Mouse (Mus musculus): ENCODE measurements around the gene Lhb. TPM values are rescaled to one million over a fixed set of nuclear protein-coding genes. Genes with fewer than 3 reads are reported as not detected.
"Not testable (repeated sequence)": the region's sequence is repeated elsewhere in the genome, so short reads cannot be mapped to it uniquely, and the experiment has no call there.

Gene Lhb
- total RNA-seq, 1 experiment: not detected

GRCm38 (mm10) chr7:45457204-45458060 lies 36.8 kb downstream of the Lhb start:
- peak overlapping the region in 1 of 2 experiments; percentile 75; a peak in 2 of 4 replicates for H3K4me3 ChIP-seq (ENCODE audit: insufficient read depth in 1 of 2, low read depth in 1 of 2, low read length in 2 of 2, poor library complexity in 1 of 2, severe bottlenecking in 1 of 2)
- in situ Hi-C loops (cut with MboI; ENCODE audit: low sequenced_read_pairs in 2 of 2, unreplicated experiment in 2 of 2): no loop called here
- peaks cover 39% of the 10 kb centered on the region for H3K36me3 ChIP-seq (ENCODE audit: control insufficient read depth, insufficient read depth, low read length, poor library complexity, severe bottlenecking)
- H3K4me1 ChIP-seq (ENCODE audit: control insufficient read depth in 2 of 2, insufficient read depth in 2 of 2, low read length in 2 of 2, poor library complexity in 1 of 2): peaks cover 0 to 16% of the 10 kb centered on the region in 2 experiments; a peak in 1 of 4 replicates
- H3K9ac ChIP-seq (ENCODE audit: insufficient read depth, low read depth, low read length, poor library complexity, severe bottlenecking): peak overlapping the region; percentile 79; the same call in 1 of the 2 replicates
- no peak overlapping the region for H3K27ac ChIP-seq (ENCODE audit: insufficient read depth, low read depth, low read length, poor library complexity, severe bottlenecking)
- TF ChIP-seq HCFC1 (IDR thresholded peaks at IDR 0.05; ENCODE audit: borderline replicate concordance, insufficient read depth, low read length): 0 out of 2 replicates have a peak, but pooled peaks have one; percentile 45
- TF ChIP-seq ZNF384 (IDR thresholded peaks at IDR 0.05; ENCODE audit: low read depth, low read length): no peak
- TF ChIP-seq CHD2 (IDR thresholded peaks at IDR 0.05; ENCODE audit: low read depth, low read length): peak; percentile 56; the same call in 1 of the 2 replicates
- TF ChIP-seq MAFK (IDR thresholded peaks at IDR 0.05; ENCODE audit: insufficient read depth, low read depth, low read length): peak; percentile 96
- no peak for TF ChIP-seq ZC3H11A (IDR thresholded peaks at IDR 0.05; ENCODE audit: borderline replicate concordance, low read depth, low read length)
- no peak for DNase-seq (ENCODE audit: low read depth, low spot score)
- no peaks in the 10 kb centered on the region for H3K9me3 ChIP-seq (ENCODE audit: control insufficient read depth, insufficient read depth, low read depth, low read length)

GRCm38 (mm10) chr7:45458748-45459563 lies 38.3 kb downstream of the Lhb start:
- peak overlapping the region; percentile 75 to 93 for H3K4me3 ChIP-seq (ENCODE audit: insufficient read depth in 1 of 2, low read depth in 1 of 2, low read length in 2 of 2, poor library complexity in 1 of 2, severe bottlenecking in 1 of 2)
- peaks cover 47% of the 10 kb centered on the region for H3K36me3 ChIP-seq (ENCODE audit: control insufficient read depth, insufficient read depth, low read length, poor library complexity, severe bottlenecking)
- H3K4me1 ChIP-seq (ENCODE audit: control insufficient read depth in 2 of 2, insufficient read depth in 2 of 2, low read length in 2 of 2, poor library complexity in 1 of 2): peaks cover 0 to 16% of the 10 kb centered on the region in 2 experiments; a peak in 1 of 4 replicates
- DNase-seq (ENCODE audit: low read depth, low spot score): no peak
- in situ Hi-C loops (cut with MboI; ENCODE audit: low sequenced_read_pairs in 2 of 2, unreplicated experiment in 2 of 2): no loop called here
- TF ChIP-seq MAFK (IDR thresholded peaks at IDR 0.05; ENCODE audit: insufficient read depth, low read depth, low read length): no peak
- TF ChIP-seq ZC3H11A (IDR thresholded peaks at IDR 0.05; ENCODE audit: borderline replicate concordance, low read depth, low read length): no peak
- TF ChIP-seq CHD2 (IDR thresholded peaks at IDR 0.05; ENCODE audit: low read depth, low read length): no peak
- no peak; the same call in 1 of the 2 replicates for TF ChIP-seq HCFC1 (IDR thresholded peaks at IDR 0.05; ENCODE audit: borderline replicate concordance, insufficient read depth, low read length)
- H3K9me3 ChIP-seq (ENCODE audit: control insufficient read depth, insufficient read depth, low read depth, low read length): no peaks in the 10 kb centered on the region
- H3K27ac ChIP-seq (ENCODE audit: insufficient read depth, low read depth, low read length, poor library complexity, severe bottlenecking): peak overlapping the region; percentile 57
- H3K9ac ChIP-seq (ENCODE audit: insufficient read depth, low read depth, low read length, poor library complexity, severe bottlenecking): peak overlapping the region; percentile 79

GRCm38 (mm10) chr7:45459564-45460140 lies 39.0 kb downstream of the Lhb start, which contains the start of gene Ftl1:
TSS of gene Ftl1 (minus strand) at chr7:45459884.
- TF ChIP-seq HCFC1 (IDR thresholded peaks at IDR 0.05; ENCODE audit: borderline replicate concordance, insufficient read depth, low read length): peak; percentile 50; the same call in 1 of the 2 replicates
- peak; percentile 52 for TF ChIP-seq CHD2 (IDR thresholded peaks at IDR 0.05; ENCODE audit: low read depth, low read length)
- peak within 1 kb of the TSS; percentile 75 to 93 for H3K4me3 ChIP-seq (ENCODE audit: insufficient read depth in 1 of 2, low read depth in 1 of 2, low read length in 2 of 2, poor library complexity in 1 of 2, severe bottlenecking in 1 of 2)
- H3K36me3 ChIP-seq (ENCODE audit: control insufficient read depth, insufficient read depth, low read length, poor library complexity, severe bottlenecking): peaks cover 47% of the 10 kb centered on the region
- peak within 1 kb of the TSS; percentile 80 for H3K9ac ChIP-seq (ENCODE audit: insufficient read depth, low read depth, low read length, poor library complexity, severe bottlenecking)
- peaks cover 0 to 16% of the 10 kb centered on the region in 2 experiments; a peak in 1 of 4 replicates for H3K4me1 ChIP-seq (ENCODE audit: control insufficient read depth in 2 of 2, insufficient read depth in 2 of 2, low read length in 2 of 2, poor library complexity in 1 of 2)
- H3K9me3 ChIP-seq (ENCODE audit: control insufficient read depth, insufficient read depth, low read depth, low read length); in situ Hi-C loops (cut with MboI; ENCODE audit: low sequenced_read_pairs in 2 of 2, unreplicated experiment in 2 of 2): not testable (repeated sequence)
- peak; percentile 97 for DNase-seq (ENCODE audit: low read depth, low spot score)
- peak within 1 kb of the TSS; percentile 99 for H3K27ac ChIP-seq (ENCODE audit: insufficient read depth, low read depth, low read length, poor library complexity, severe bottlenecking)

GRCm38 (mm10) chr7:45460377-45460776 lies 39.8 kb downstream of the Lhb start:
- H3K4me3 ChIP-seq (ENCODE audit: insufficient read depth in 1 of 2, low read depth in 1 of 2, low read length in 2 of 2, poor library complexity in 1 of 2, severe bottlenecking in 1 of 2): peak overlapping the region; percentile 58 to 71
- no peaks in the 10 kb centered on the region for H3K9me3 ChIP-seq (ENCODE audit: control insufficient read depth, insufficient read depth, low read depth, low read length)
- H3K27ac ChIP-seq (ENCODE audit: insufficient read depth, low read depth, low read length, poor library complexity, severe bottlenecking): peak overlapping the region; percentile 99
- TF ChIP-seq CHD2 (IDR thresholded peaks at IDR 0.05; ENCODE audit: low read depth, low read length): no peak
- no peak for TF ChIP-seq HCFC1 (IDR thresholded peaks at IDR 0.05; ENCODE audit: borderline replicate concordance, insufficient read depth, low read length)
- no peak for TF ChIP-seq ZC3H11A (IDR thresholded peaks at IDR 0.05; ENCODE audit: borderline replicate concordance, low read depth, low read length)
- TF ChIP-seq ZNF384 (IDR thresholded peaks at IDR 0.05; ENCODE audit: low read depth, low read length): no peak
- TF ChIP-seq MAFK (IDR thresholded peaks at IDR 0.05; ENCODE audit: insufficient read depth, low read depth, low read length): no peak
- H3K9ac ChIP-seq (ENCODE audit: insufficient read depth, low read depth, low read length, poor library complexity, severe bottlenecking): peak overlapping the region; percentile 80
- peaks cover 51% of the 10 kb centered on the region for H3K36me3 ChIP-seq (ENCODE audit: control insufficient read depth, insufficient read depth, low read length, poor library complexity, severe bottlenecking)
- H3K4me1 ChIP-seq (ENCODE audit: control insufficient read depth in 2 of 2, insufficient read depth in 2 of 2, low read length in 2 of 2, poor library complexity in 1 of 2): peaks cover 0 to 10% of the 10 kb centered on the region in 2 experiments; a peak in 1 of 4 replicates
- in situ Hi-C loops (cut with MboI; ENCODE audit: low sequenced_read_pairs in 2 of 2, unreplicated experiment in 2 of 2): no loop called here
- no peak for DNase-seq (ENCODE audit: low read depth, low spot score)
